Mouse (Mus musculus) CH12.LX (cell line): ENCODE data around the gene Smc1b. TPM values are rescaled to one million over a fixed set of nuclear protein-coding genes. Genes with fewer than 3 reads are reported as not detected.

Experiments used
- DNase-seq: peaks from one replicate; pipeline ENCODE4 v3.0.0-alpha.2; 2013; ENCODE audit errors: extremely low read depth
- H3K27ac ChIP-seq: 2 replicates; pipeline ENCODE4 v1.5.1; 2012; ENCODE audit warnings: low read depth, mild to moderate bottlenecking, control low read depth, moderate library complexity; ENCODE audit not compliant: insufficient read depth
- H3K27me3 ChIP-seq: replicated peaks from 2 replicates; pipeline ENCODE3; 2012; ENCODE audit warnings: inconsistent platforms
- H3K36me3 ChIP-seq, 2 experiments: replicated peaks in 1 of 2; 2 replicates each; pipeline versions ENCODE3 to v1.6.1; 2012; ENCODE audit warnings: inconsistent platforms in 1 of 2, low read length in 1 of 2, mild to moderate bottlenecking in 1 of 2, mixed read lengths in 1 of 2, moderate library complexity in 1 of 2; ENCODE audit not compliant: control insufficient read depth in 1 of 2, insufficient read depth in 1 of 2
- H3K4me1 ChIP-seq, 2 experiments: 2 replicates each; pipeline ENCODE4 v1.6.1; 2012; ENCODE audit warnings: inconsistent platforms in 1 of 2, moderate library complexity in 1 of 2; ENCODE audit not compliant: insufficient read depth in 2 of 2, control insufficient read depth in 1 of 2
- H3K4me2 ChIP-seq: 2 replicates; pipeline ENCODE4 v1.6.1; 2012; ENCODE audit warnings: low read depth, mild to moderate bottlenecking, control low read depth; ENCODE audit not compliant: poor library complexity, insufficient read depth, severe bottlenecking
- H3K4me3 ChIP-seq, 3 experiments: fragments of 150-350 bp in 1 of 3; sonication (generic) in 1 of 3; replicated peaks in 1 of 3; 2 replicates each; pipeline versions ENCODE3 to v1.5.1; 2011 to 2012; ENCODE audit warnings: low read depth in 2 of 3, low read length in 2 of 3, mild to moderate bottlenecking in 2 of 3, moderate library complexity in 2 of 3, control low read depth in 1 of 3, improper control_type of control experiment in 1 of 3, inconsistent platforms in 1 of 3, mixed read lengths in 1 of 3; ENCODE audit not compliant: poor library complexity in 1 of 3
- H3K79me2 ChIP-seq: replicated peaks from 2 replicates; pipeline ENCODE4 v1.6.1; 2012; ENCODE audit warnings: mild to moderate bottlenecking, moderate library complexity; ENCODE audit not compliant: control insufficient read depth, poor library complexity, insufficient read depth, severe bottlenecking; ENCODE audit errors: extremely low read depth
- H3K9ac ChIP-seq: 2 replicates; pipeline ENCODE4 v1.6.1; 2012; ENCODE audit warnings: low read depth, mild to moderate bottlenecking, control low read depth, moderate library complexity; ENCODE audit not compliant: insufficient read depth
- H3K9me3 ChIP-seq: replicated peaks from 2 replicates; pipeline ENCODE3; 2012; ENCODE audit warnings: low read length, inconsistent platforms, mixed read lengths
- BHLHE40 ChIP-seq: IDR thresholded peaks from 2 replicates; pipeline ENCODE4 v1.6.1; 2011; ENCODE audit warnings: mild to moderate bottlenecking, low read depth, low read length, improper control_type of control experiment
- CHD2 ChIP-seq: IDR thresholded peaks from 2 replicates; pipeline ENCODE4 v1.6.1; 2011; ENCODE audit warnings: low read length, improper control_type of control experiment
- CTCF ChIP-seq, 2 experiments: IDR thresholded peaks in 1 of 2; conservative IDR thresholded peaks in 1 of 2; 2 replicates each; pipeline ENCODE4 v1.5.1; 2011 to 2012; ENCODE audit warnings: low read depth in 2 of 2, low read length in 2 of 2, improper control_type of control experiment in 1 of 2, inconsistent platforms in 1 of 2, mild to moderate bottlenecking in 1 of 2, moderate library complexity in 1 of 2
- E2F4 ChIP-seq: IDR thresholded peaks from 2 replicates; pipeline ENCODE4 v1.6.1; 2011; ENCODE audit warnings: low read depth, low read length, improper control_type of control experiment; ENCODE audit not compliant: insufficient replicate concordance
- ELF1 ChIP-seq: IDR thresholded peaks from 2 replicates; pipeline ENCODE4 v1.6.1; 2014; ENCODE audit warnings: low read depth, mild to moderate bottlenecking, inconsistent platforms, low read length, improper control_type of control experiment
- EP300 ChIP-seq: IDR thresholded peaks from 2 replicates; pipeline ENCODE4 v1.6.1; 2011; ENCODE audit warnings: low read length, improper control_type of control experiment
- IRF4 ChIP-seq: IDR thresholded peaks from 2 replicates; pipeline ENCODE4 v1.6.1; 2014; ENCODE audit warnings: low read depth, mild to moderate bottlenecking, inconsistent platforms, low read length, improper control_type of control experiment
- KAT2A ChIP-seq: IDR thresholded peaks from 2 replicates; pipeline ENCODE4 v1.6.1; 2012; ENCODE audit warnings: low read length, improper control_type of control experiment, inconsistent platforms; ENCODE audit not compliant: insufficient replicate concordance
- MAZ ChIP-seq: IDR thresholded peaks from 2 replicates; pipeline ENCODE4 v1.6.1; 2012; ENCODE audit warnings: low read depth, mild to moderate bottlenecking, inconsistent platforms, low read length, improper control_type of control experiment, moderate library complexity
- MEF2A ChIP-seq: IDR thresholded peaks from 2 replicates; pipeline ENCODE4 v1.6.1; 2014; ENCODE audit warnings: low read depth, mild to moderate bottlenecking, inconsistent platforms, low read length, improper control_type of control experiment, borderline replicate concordance
- MXI1 ChIP-seq: IDR thresholded peaks from 2 replicates; pipeline ENCODE4 v1.6.1; 2011; ENCODE audit warnings: mild to moderate bottlenecking, low read depth, low read length, improper control_type of control experiment
- NELFE ChIP-seq: IDR thresholded peaks from 2 replicates; pipeline ENCODE4 v1.6.1; 2011; ENCODE audit warnings: low read depth, low read length, improper control_type of control experiment
- NRF1 ChIP-seq: IDR thresholded peaks from 2 replicates; pipeline ENCODE4 v1.6.1; 2014; ENCODE audit warnings: low read depth, mild to moderate bottlenecking, inconsistent platforms, low read length, improper control_type of control experiment, moderate library complexity
- PAX5 ChIP-seq: IDR thresholded peaks from 2 replicates; pipeline ENCODE4 v1.6.1; 2012; ENCODE audit warnings: low read length, inconsistent platforms, mixed read lengths
- POLR2A ChIP-seq: IDR thresholded peaks from 2 replicates; pipeline ENCODE4 v1.6.1; 2011; ENCODE audit warnings: low read depth, mild to moderate bottlenecking, improper control_type of control experiment, low read length
- POLR2AphosphoS2 ChIP-seq: IDR thresholded peaks from 2 replicates; pipeline ENCODE4 v1.6.1; 2011; ENCODE audit warnings: low read depth, low read length, improper control_type of control experiment
- RAD21 ChIP-seq: IDR thresholded peaks from 2 replicates; pipeline ENCODE4 v1.6.1; 2011; ENCODE audit warnings: low read depth, mild to moderate bottlenecking, low read length, improper control_type of control experiment, moderate library complexity
- SIN3A ChIP-seq: IDR thresholded peaks from 2 replicates; pipeline ENCODE4 v1.6.1; 2012; ENCODE audit warnings: low read length, improper control_type of control experiment, inconsistent platforms
- SMC3 ChIP-seq: IDR thresholded peaks from 2 replicates; pipeline ENCODE4 v1.6.1; 2011; ENCODE audit warnings: low read depth, low read length, improper control_type of control experiment
- TBP ChIP-seq: conservative IDR thresholded peaks from 2 replicates; pipeline ENCODE4 v1.6.1; 2011; ENCODE audit warnings: low read depth, low read length, improper control_type of control experiment
- USF1 ChIP-seq: IDR thresholded peaks from 2 replicates; pipeline ENCODE4 v1.6.1; 2014; ENCODE audit warnings: low read depth, mild to moderate bottlenecking, inconsistent platforms, low read length, improper control_type of control experiment
- USF2 ChIP-seq: conservative IDR thresholded peaks from 2 replicates; pipeline ENCODE4 v1.6.1; 2011; ENCODE audit warnings: low read depth, low read length, improper control_type of control experiment
- ZC3H11A ChIP-seq: IDR thresholded peaks from 2 replicates; pipeline ENCODE4 v1.6.1; 2012; ENCODE audit warnings: low read depth, mild to moderate bottlenecking, inconsistent platforms, low read length, improper control_type of control experiment
- ZMIZ1 ChIP-seq: IDR thresholded peaks from 2 replicates; pipeline ENCODE4 v1.6.1; 2012; ENCODE audit warnings: low read depth, mild to moderate bottlenecking, inconsistent platforms, low read length, improper control_type of control experiment
- ZNF384 ChIP-seq: IDR thresholded peaks from 2 replicates; pipeline ENCODE4 v1.6.1; 2012; ENCODE audit warnings: low read depth, low read length, improper control_type of control experiment, inconsistent platforms
- dilution Hi-C: fragments of 300-500 bp; cut with MboI; formaldehyde crosslinking; loops from 2 replicates; pipeline ENCODE4 v1.14.3; 2020; ENCODE audit warnings: low sequenced_read_pairs; ENCODE audit not compliant: extremely low pct_unique_long_range_greater_than_20kb, extremely low pct_ligation_motif_present
- in situ Hi-C: fragments of 300-500 bp; cut with MboI; formaldehyde crosslinking; loops from 3 replicates; pipeline ENCODE4 v1.14.3; 2019; ENCODE audit warnings: low sequenced_read_pairs, low pct_ligation_motif_present, low pct_unique_long_range_greater_than_20kb, mixed read lengths
- polyA plus RNA-seq: library from polyadenylated mRNA; unstranded; fragments of >175 nt; gene quantifications from 2 replicates; pipeline ENCODE4 v1.2.1, GENCODE M21; 2012; ENCODE audit warnings: low read depth; ENCODE audit not compliant: insufficient read length
- total RNA-seq, 2 experiments: library from RNA; depleted of rRNA; stranded (reverse); fragments of 300-350 nt in 1 of 2; fragments of >200 nt in 1 of 2; gene quantifications; 2 replicates each; pipeline ENCODE4 v1.2.3; 2012 to 2014

Smc1b gene
- total and polyA plus RNA-seq, 3 experiments: not detected

- TF ChIP-seq CHD2 (no peak), EP300 (no peak), NRF1 (no peak), POLR2A (no peak), ZC3H11A (no peak), KAT2A (no peak)
- H3K27me3 ChIP-seq: peaks cover 87% of the 10 kb centered on the region
- H3K4me2 ChIP-seq: no peak overlapping the region
- dilution Hi-C loops: no loop called here
- DNase-seq: no peak
- in situ Hi-C loops: no loop called here
- no peaks in the 10 kb centered on the region for H3K9me3 ChIP-seq
- no peaks in the 10 kb centered on the region for H3K4me1 ChIP-seq
- no peak overlapping the region for H3K9ac ChIP-seq
- H3K79me2 ChIP-seq: no peaks in the 10 kb centered on the region
- no peak overlapping the region for H3K4me3 ChIP-seq
- H3K36me3 ChIP-seq: no peaks in the 10 kb centered on the region
- H3K27ac ChIP-seq: no peak overlapping the region
These were observed 35.4 kb upstream of the Smc1b start for GRCm38 (mm10) chr15:85167086-85167679.

GRCm38 (mm10) chr15:85166433-85166933 lies 34.7 kb upstream of the Smc1b start:
- dilution Hi-C loops: no loop called here
- DNase-seq: no peak

GRCm38 (mm10) chr15:85162693-85163663 lies 31.2 kb upstream of the Smc1b start:
- DNase-seq: no peak
- H3K9ac ChIP-seq: no peak overlapping the region
- no peak overlapping the region for H3K4me2 ChIP-seq
- H3K4me3 ChIP-seq: no peak overlapping the region
- no peak overlapping the region for H3K27ac ChIP-seq
- H3K4me1 ChIP-seq: no peaks in the 10 kb centered on the region
- peaks cover 90% of the 10 kb centered on the region for H3K27me3 ChIP-seq
- TF ChIP-seq MAZ: no peak
- no peak for TF ChIP-seq NELFE
- no peak for TF ChIP-seq MEF2A
- no peak for TF ChIP-seq ZNF384
- no peak for TF ChIP-seq ELF1
- no peak for TF ChIP-seq MXI1
- no peak for TF ChIP-seq RAD21
- no peak for TF ChIP-seq IRF4
- no peak for TF ChIP-seq BHLHE40
- no peak for TF ChIP-seq E2F4
- no peak for TF ChIP-seq CTCF (conservative IDR thresholded peaks at IDR 0.05 in 1 of 2, IDR thresholded peaks at IDR 0.05 in 1 of 2; ENCODE audit: low read depth in 2 of 2, low read length in 2 of 2)
- TF ChIP-seq EP300: no peak
- TF ChIP-seq USF1: no peak
- TF ChIP-seq POLR2AphosphoS2: no peak
- TF ChIP-seq SIN3A: no peak
- TF ChIP-seq TBP: no peak
- TF ChIP-seq USF2: no peak
- no peaks in the 10 kb centered on the region for H3K79me2 ChIP-seq
- peaks cover 3% of the 10 kb centered on the region for H3K9me3 ChIP-seq
- H3K36me3 ChIP-seq: no peaks in the 10 kb centered on the region
- dilution Hi-C loops: no loop called here
- in situ Hi-C loops: no loop called here

More at GRCm38 (mm10) chr15:85166433-85166933, 34.7 kb upstream of the Smc1b start:
- no peak overlapping the region for H3K9ac ChIP-seq
- H3K27ac ChIP-seq: no peak overlapping the region
- no peak overlapping the region for H3K4me3 ChIP-seq
- no peak overlapping the region for H3K4me2 ChIP-seq
- H3K9me3 ChIP-seq: no peaks in the 10 kb centered on the region
- no peak for TF ChIP-seq SMC3
- TF ChIP-seq NRF1: no peak
- TF ChIP-seq TBP: no peak
- TF ChIP-seq PAX5: no peak
- no peak for TF ChIP-seq ZMIZ1
- H3K4me1 ChIP-seq: no peaks in the 10 kb centered on the region
- H3K27me3 ChIP-seq: peaks cover 89% of the 10 kb centered on the region
- H3K79me2 ChIP-seq: no peaks in the 10 kb centered on the region
- H3K36me3 ChIP-seq: no peaks in the 10 kb centered on the region
- in situ Hi-C loops: no loop called here
